Mouse (Mus musculus) liver, embryonic 15.5 days (tissue): ENCODE measurements around the gene Eef1g. TPM values are rescaled to one million over a fixed set of nuclear protein-coding genes. Genes with fewer than 3 reads are reported as not detected.

Source experiments
- ATAC-seq: fragments of 200-750 bp; cut with Nextera tagmentation; 2 replicates; pipeline ENCODE4 v1.8.0; 2017; ENCODE audit warnings: moderate number of reproducible peaks, mild to moderate bottlenecking, moderate library complexity; ENCODE audit not compliant: insufficient read depth
- H3K27ac ChIP-seq: fragments of 300-500 bp; sonication (generic); replicated peaks from 2 replicates; pipeline ENCODE4 v1.5.1; 2015; ENCODE audit warnings: mild to moderate bottlenecking, inconsistent platforms
- H3K27me3 ChIP-seq: fragments of 300-500 bp; sonication (generic); 2 replicates; pipeline ENCODE4 v1.6.1; 2015; ENCODE audit warnings: mild to moderate bottlenecking, inconsistent platforms
- H3K36me3 ChIP-seq: fragments of 300-500 bp; sonication (generic); replicated peaks from 2 replicates; pipeline ENCODE4 v1.6.1; 2015; ENCODE audit warnings: moderate library complexity, mild to moderate bottlenecking, inconsistent platforms
- H3K4me1 ChIP-seq: fragments of 300-500 bp; sonication (generic); replicated peaks from 2 replicates; pipeline ENCODE4 v1.6.1; 2015; ENCODE audit warnings: inconsistent platforms
- H3K4me2 ChIP-seq: fragments of 300-500 bp; sonication (generic); 2 replicates; pipeline ENCODE4 v1.6.1; 2015; ENCODE audit warnings: moderate library complexity, mild to moderate bottlenecking, inconsistent platforms
- H3K4me3 ChIP-seq: fragments of 300-500 bp; sonication (generic); replicated peaks from 2 replicates; pipeline ENCODE4 v1.5.1; 2015; ENCODE audit warnings: mild to moderate bottlenecking, inconsistent platforms
- H3K9ac ChIP-seq: fragments of 300-500 bp; sonication (generic); 2 replicates; pipeline ENCODE4 v1.6.1; 2015; ENCODE audit warnings: moderate library complexity, mild to moderate bottlenecking, inconsistent platforms
- H3K9me3 ChIP-seq: fragments of 300-500 bp; sonication (generic); replicated peaks from 2 replicates; pipeline ENCODE4 v1.6.1; 2016; ENCODE audit warnings: inconsistent platforms
- WGBS: fragments of 180-500 bp; shearing (Covaris S2); methylation state at CpG from one replicate; pipeline ENCODE4 v1.1.7; 2015; ENCODE audit warnings: mixed read lengths; ENCODE audit not compliant: insufficient replicate concordance; 5-methylcytosine and 5-hydroxymethylcytosine counted together
- polyA plus RNA-seq: library from polyadenylated mRNA; unstranded; fragments of >200 nt; fragmentation: Nextera tagmentation; extraction: Ambion mirVana; gene quantifications from 2 replicates; pipeline ENCODE4 v1.2.1, GENCODE M21; 2015

The Eef1g gene
- polyA plus RNA-seq, 1 experiment from 2014 or later = 180 TPM

GRCm38 (mm10) chr19:8987816-8988215 is 21.0 kb downstream of the Eef1g start:
- Histone ChIP-seq H3K4me3 (no peak overlapping the region), H3K4me1 (peaks cover 57% of the 10 kb centered on the region), H3K4me2 (no peak overlapping the region), H3K27me3 (peaks cover 68% of the 10 kb centered on the region), H3K27ac (no peak overlapping the region), H3K36me3 (no peaks in the 10 kb centered on the region), H3K9me3 (no peaks in the 10 kb centered on the region), H3K9ac (no peak overlapping the region)
- WGBS = 46% methylated on average over 2 of the region's 2 CpGs
- ATAC-seq = no peak

GRCm38 (mm10) chr19:8988346-8989065 is 21.7 kb downstream of the Eef1g start:
- ATAC-seq = no peak
- 36% methylated on average over 15 of the region's 15 CpGs for WGBS
- H3K4me3 ChIP-seq = peak overlapping the region; percentile 59
- H3K4me2 ChIP-seq = peak overlapping the region; percentile 80
- no peaks in the 10 kb centered on the region for H3K36me3 ChIP-seq
- H3K4me1 ChIP-seq = peaks cover 57% of the 10 kb centered on the region
- H3K9me3 ChIP-seq = no peaks in the 10 kb centered on the region
- H3K27ac ChIP-seq = 0 out of 2 replicates have a peak overlapping the region, but pooled peaks have one; percentile 9
- H3K27me3 ChIP-seq = peaks cover 68% of the 10 kb centered on the region
- no peak overlapping the region for H3K9ac ChIP-seq

GRCm38 (mm10) chr19:8989066-8989566 is 22.3 kb downstream of the Eef1g start, which contains the start of gene Ahnak:
TSS of gene Ahnak (plus strand) at chr19:8989284.
- under 1% methylated on average over 42 of the region's 42 CpGs for WGBS
- peak within 1 kb of the TSS; percentile 59 for H3K4me3 ChIP-seq
- peak within 1 kb of the TSS; percentile 80 for H3K4me2 ChIP-seq
- H3K36me3 ChIP-seq = no peaks in the 10 kb centered on the region
- ATAC-seq = peak; percentile 63
- peaks cover 68% of the 10 kb centered on the region for H3K27me3 ChIP-seq
- no peaks in the 10 kb centered on the region for H3K9me3 ChIP-seq
- H3K4me1 ChIP-seq = peaks cover 54% of the 10 kb centered on the region
- H3K27ac ChIP-seq = 0 out of 2 replicates have a peak within 1 kb of the TSS, but pooled peaks have one; percentile 38
- H3K9ac ChIP-seq = peak within 1 kb of the TSS; percentile 51

- Histone ChIP-seq H3K4me3 (peak overlapping the region; percentile 59), H3K27ac (0 out of 2 replicates have a peak overlapping the region, but pooled peaks have one; percentile 38), H3K9me3 (no peaks in the 10 kb centered on the region), H3K9ac (peak overlapping the region; percentile 51), H3K4me1 (peaks cover 51% of the 10 kb centered on the region), H3K27me3 (peaks cover 65% of the 10 kb centered on the region), H3K4me2 (peak overlapping the region; percentile 80), H3K36me3 (no peaks in the 10 kb centered on the region)
- WGBS = under 1% methylated on average over 53 of the region's 53 CpGs
- no peak for ATAC-seq
Observed at GRCm38 (mm10) chr19:8989567-8990431, 23.0 kb downstream of the Eef1g start.

- H3K4me1 ChIP-seq = peaks cover 51% of the 10 kb centered on the region
- H3K36me3 ChIP-seq = no peaks in the 10 kb centered on the region
- H3K27ac ChIP-seq = no peak overlapping the region
- 25% methylated on average over 15 of the region's 15 CpGs for WGBS
- ATAC-seq = no peak
- peaks cover 65% of the 10 kb centered on the region for H3K27me3 ChIP-seq
- H3K4me2 ChIP-seq = peak overlapping the region; percentile 80
- peak overlapping the region; percentile 59 for H3K4me3 ChIP-seq
- H3K9me3 ChIP-seq = no peaks in the 10 kb centered on the region
- H3K9ac ChIP-seq = no peak overlapping the region; the same call in 1 of the 2 replicates
Observed at GRCm38 (mm10) chr19:8990432-8991102, 23.7 kb downstream of the Eef1g start.

GRCm38 (mm10) chr19:8991245-8991870 is 24.5 kb downstream of the Eef1g start:
- peak overlapping the region; percentile 4; the same call in 1 of the 2 replicates for H3K4me2 ChIP-seq
- ATAC-seq = no peak
- no peak overlapping the region for H3K9ac ChIP-seq
- peaks cover 45% of the 10 kb centered on the region for H3K4me1 ChIP-seq
- no peaks in the 10 kb centered on the region for H3K9me3 ChIP-seq
- H3K27me3 ChIP-seq = peaks cover 60% of the 10 kb centered on the region
- no peaks in the 10 kb centered on the region for H3K36me3 ChIP-seq
- peak overlapping the region; percentile 2; the same call in 1 of the 2 replicates for H3K4me3 ChIP-seq
- no peak overlapping the region for H3K27ac ChIP-seq
- WGBS = 50% methylated on average over 4 of the region's 4 CpGs

GRCm38 (mm10) chr19:8991871-8992735 is 25.3 kb downstream of the Eef1g start:
- Histone ChIP-seq H3K4me1 (peaks cover 46% of the 10 kb centered on the region), H3K27ac (no peak overlapping the region), H3K36me3 (no peaks in the 10 kb centered on the region), H3K4me2 (0 out of 2 replicates have a peak overlapping the region, but pooled peaks have one; percentile 4), H3K9ac (no peak overlapping the region), H3K9me3 (no peaks in the 10 kb centered on the region), H3K27me3 (peaks cover 52% of the 10 kb centered on the region), H3K4me3 (no peak overlapping the region)
- ATAC-seq = no peak
- 63% methylated on average over 13 of the region's 13 CpGs for WGBS

- Histone ChIP-seq H3K9ac (no peak overlapping the region), H3K27ac (no peak overlapping the region), H3K4me1 (peaks cover 53% of the 10 kb centered on the region), H3K4me2 (no peak overlapping the region), H3K36me3 (no peaks in the 10 kb centered on the region), H3K4me3 (no peak overlapping the region), H3K27me3 (peaks cover 43% of the 10 kb centered on the region), H3K9me3 (no peaks in the 10 kb centered on the region)
- no peak for ATAC-seq
- 16% methylated on average over 12 of the region's 12 CpGs for WGBS
Observed at GRCm38 (mm10) chr19:8992769-8993624, 26.2 kb downstream of the Eef1g start.

- 37% methylated on average over 2 of the region's 2 CpGs for WGBS
- H3K27me3 ChIP-seq = peaks cover 38% of the 10 kb centered on the region
- no peak overlapping the region for H3K27ac ChIP-seq
- no peak overlapping the region for H3K9ac ChIP-seq
- peaks cover 53% of the 10 kb centered on the region for H3K4me1 ChIP-seq
- no peak for ATAC-seq
- no peak overlapping the region for H3K4me3 ChIP-seq
- no peaks in the 10 kb centered on the region for H3K9me3 ChIP-seq
- no peaks in the 10 kb centered on the region for H3K36me3 ChIP-seq
- H3K4me2 ChIP-seq = no peak overlapping the region
Observed at GRCm38 (mm10) chr19:8993625-8993912, 26.7 kb downstream of the Eef1g start.
